Mouse (Mus musculus) T-helper 17 cell (primary cell): ENCODE measurements at regions not wholly inside any gene's neighbourhood (a gene's known extent, or its start where the extent isn't known, plus 50 kb on each side); places are given as distances from the start of the nearest gene placed in this dataset.

ENCODE experiments used
- in situ Hi-C, 2 experiments: fragments of 300-600 bp; cut with MboI, MseI; formaldehyde crosslinking; loops; 1 replicate in 1 of 2; 2 replicates in 1 of 2; pipeline ENCODE4 v1.15.1; 2025; ENCODE audit warnings: high pct_unique_total_duplicates in 2 of 2

- in situ Hi-C loops: no loop called here
These were observed 90.8 kb downstream of the Iyd start for GRCm38 (mm10) chr10:3630763-3631223.

GRCm38 (mm10) chr10:3633871-3634496 is 93.9 kb downstream of the Iyd start:
- in situ Hi-C loops: no loop called here

- in situ Hi-C loops: no loop called here
These were observed 96.1 kb upstream of the Plekhg1 start for GRCm38 (mm10) chr10:3644111-3644510.

- in situ Hi-C loops: loop anchor here in 1 of 2 experiments (5.0 kb wide), 1 partner anchor 47 kb away; no protein-coding TSS in a partner anchor
These were observed 95.1 kb upstream of the Plekhg1 start for GRCm38 (mm10) chr10:3645030-3645429.

- in situ Hi-C loops: loop anchor here in 1 of 2 experiments (5.0 kb wide), 1 partner anchor 46 kb away; no protein-coding TSS in a partner anchor
These were observed 93.8 kb upstream of the Plekhg1 start for GRCm38 (mm10) chr10:3646151-3646910.

- in situ Hi-C loops: loop anchor here in 1 of 2 experiments (5.0 kb wide), 1 partner anchor 44 kb away; no protein-coding TSS in a partner anchor
These were observed 92.1 kb upstream of the Plekhg1 start for GRCm38 (mm10) chr10:3647811-3648731.

GRCm38 (mm10) chr10:3649983-3650382 is 90.2 kb upstream of the Plekhg1 start:
- in situ Hi-C loops: loop anchor here in 1 of 2 experiments (5.0 kb wide), 1 partner anchor 42 kb away; no protein-coding TSS in a partner anchor

- in situ Hi-C loops: no loop called here
These were observed 89.6 kb upstream of the Plekhg1 start for GRCm38 (mm10) chr10:3650561-3650960.

GRCm38 (mm10) chr10:3652522-3652921 is 87.6 kb upstream of the Plekhg1 start:
- in situ Hi-C loops: no loop called here

- in situ Hi-C loops: no loop called here
These were observed 84.1 kb upstream of the Plekhg1 start for GRCm38 (mm10) chr10:3656081-3656480.

GRCm38 (mm10) chr10:3662156-3662555 is 78.0 kb upstream of the Plekhg1 start:
- in situ Hi-C loops: no loop called here

GRCm38 (mm10) chr10:3662571-3662970 is 77.6 kb upstream of the Plekhg1 start:
- in situ Hi-C loops: no loop called here

- in situ Hi-C loops: no loop called here
These were observed 76.9 kb upstream of the Plekhg1 start for GRCm38 (mm10) chr10:3663296-3663695.

- in situ Hi-C loops: no loop called here
These were observed 55.7 kb upstream of the Plekhg1 start for GRCm38 (mm10) chr10:3684481-3684880.
